Mouse (Mus musculus) embryo, embryonic 10.5 days (tissue): ENCODE results near the gene Nodal.

Experiments used
- DNase-seq: peaks from one replicate; pipeline ENCODE4 v3.0.0-alpha.2; 2015; ENCODE audit warnings: low spot score

The Nodal gene

DNA sequence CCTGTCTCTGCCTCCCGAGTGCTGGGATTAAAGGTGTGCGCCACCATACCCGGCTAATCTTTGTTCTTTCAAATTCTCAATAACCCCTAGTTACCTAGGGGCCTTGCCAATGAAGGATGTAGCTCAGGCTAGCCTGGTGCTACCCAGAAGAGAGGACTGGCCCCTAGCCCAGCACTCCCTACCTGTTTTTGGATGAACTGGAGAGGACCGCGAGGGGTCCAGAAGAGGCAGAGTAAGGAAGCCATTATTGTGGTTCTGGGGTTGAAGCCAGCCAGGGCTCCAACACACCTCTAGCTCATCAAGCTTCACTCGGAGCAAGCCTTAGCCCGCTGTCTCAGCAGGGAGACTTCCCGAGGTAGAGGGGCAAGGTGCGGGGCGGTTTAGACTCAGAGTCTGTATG is at the start of gene Nodal:
TSS of gene Nodal (plus strand) at position 301 of the 400 bp plus-strand sequence.
- no peak for DNase-seq

GRCm38 (mm10) chr10:61369755-61370154 is 48.0 kb upstream of the Nodal start:
- no peak for DNase-seq

GRCm38 (mm10) chr10:61370273-61370979 is 47.3 kb upstream of the Nodal start:
- DNase-seq: peak; percentile 59

DNA sequence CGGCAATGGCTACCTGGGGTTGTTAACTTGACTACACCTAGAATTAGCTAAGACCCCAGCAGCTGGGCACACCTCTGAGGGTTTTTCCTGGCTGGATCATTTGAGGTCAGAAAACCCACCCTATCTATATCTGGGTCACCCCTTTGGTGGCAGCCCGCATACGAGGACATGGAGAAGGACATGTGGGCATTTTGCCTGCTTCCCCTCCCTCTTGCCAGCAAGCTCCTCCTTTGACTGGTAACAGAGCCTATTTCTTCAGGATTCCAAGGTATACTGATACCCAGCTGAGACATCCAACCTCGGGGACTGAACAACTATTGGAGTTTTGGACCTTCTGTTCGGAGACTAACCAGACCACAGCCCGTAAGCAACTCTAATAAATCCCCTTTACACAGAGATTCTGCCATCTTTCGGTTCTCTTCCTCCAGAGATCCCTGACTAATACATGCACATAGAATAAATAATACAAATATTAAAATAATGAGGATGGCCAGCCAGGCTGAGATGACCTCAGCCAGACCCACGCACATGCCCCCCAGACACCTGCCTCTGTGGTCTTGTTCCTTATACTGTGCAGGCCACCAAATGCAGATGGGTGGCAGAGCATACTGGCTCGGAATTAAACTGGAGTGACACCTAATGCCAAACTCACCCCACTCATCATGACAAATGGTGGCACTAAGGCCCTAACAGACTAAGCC is 45.7 kb upstream of the Nodal start:
- DNase-seq: no peak

GRCm38 (mm10) chr10:61372585-61372923 is 45.2 kb upstream of the Nodal start:
- DNase-seq: no peak

GRCm38 (mm10) chr10:61374076-61374475 is 43.7 kb upstream of the Nodal start:
- DNase-seq: peak; percentile 53

GRCm38 (mm10) chr10:61374771-61375481 is 42.8 kb upstream of the Nodal start:
- no peak for DNase-seq

DNA sequence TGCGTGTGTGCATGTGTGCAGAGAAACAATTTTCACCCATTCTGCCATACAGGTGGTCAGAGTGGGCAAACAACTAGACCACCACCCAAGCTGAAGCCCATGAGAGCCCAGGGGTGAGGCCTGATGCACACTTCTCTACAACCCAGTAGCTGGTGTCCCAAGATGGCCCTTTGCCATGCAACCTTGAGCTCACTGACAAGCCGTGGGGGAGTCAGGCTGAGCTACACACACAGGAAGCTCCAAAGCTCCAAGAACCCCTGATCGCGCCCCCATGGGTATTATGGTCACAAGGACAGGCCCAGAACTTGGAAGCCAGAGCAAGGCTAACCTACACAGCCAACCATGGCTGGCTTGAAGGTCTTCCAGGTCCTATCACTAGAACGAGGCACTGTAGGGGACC is 39.7 kb upstream of the Nodal start:
- no peak for DNase-seq

DNA sequence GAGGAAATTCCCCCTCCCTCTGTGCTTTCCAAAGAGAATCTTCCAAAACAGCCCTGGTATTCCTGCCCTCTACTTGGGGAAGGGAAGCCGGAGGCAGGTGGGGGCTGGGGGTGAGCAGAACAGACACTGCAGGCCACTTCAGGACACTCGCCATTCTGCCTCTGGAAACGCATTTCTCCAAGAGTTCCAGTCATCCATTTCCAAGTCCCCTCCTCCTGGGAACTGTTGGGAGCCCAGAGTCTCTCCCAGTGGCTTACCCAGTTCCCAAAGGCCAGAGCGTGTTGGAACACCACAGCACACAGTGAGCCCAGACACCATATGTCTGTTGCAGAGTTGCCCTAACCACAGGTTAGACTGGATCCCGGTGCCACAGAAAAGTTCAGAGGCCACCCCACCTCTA is 39.1 kb upstream of the Nodal start:
- no peak for DNase-seq

GRCm38 (mm10) chr10:61379340-61380040 is 38.3 kb upstream of the Nodal start:
- no peak for DNase-seq

GRCm38 (mm10) chr10:61380186-61380585 is 37.6 kb upstream of the Nodal start:
- DNase-seq: no peak

GRCm38 (mm10) chr10:61381823-61382222 is 35.9 kb upstream of the Nodal start:
- DNase-seq: no peak

DNA sequence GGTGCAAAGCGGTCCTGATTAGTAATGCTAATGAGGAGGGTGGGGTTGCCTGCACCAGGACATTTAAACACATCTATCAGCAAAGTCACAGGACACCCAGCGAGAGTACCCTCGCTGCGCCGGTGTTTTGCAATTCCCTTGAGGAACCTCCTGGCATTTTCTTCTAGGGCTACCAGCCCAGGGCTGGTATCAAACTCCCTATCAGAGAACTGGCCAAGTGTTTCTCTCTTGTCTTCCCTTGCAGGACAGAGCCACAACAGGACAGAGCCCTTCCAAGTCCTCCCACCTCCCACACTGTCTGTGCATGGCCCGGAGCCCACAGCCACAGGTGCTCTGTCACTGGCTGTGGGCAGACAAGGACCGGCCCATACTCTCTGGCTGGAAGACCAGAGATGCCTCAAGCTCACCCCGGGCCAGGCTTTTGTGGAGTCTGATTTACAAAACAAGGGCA is 35.5 kb upstream of the Nodal start:
- peak; percentile 50 for DNase-seq

- DNase-seq: peak; percentile 91
Measured at GRCm38 (mm10) chr10:61383021-61383714, 34.6 kb upstream of the Nodal start, which contains the start of gene Pald1. Gene Pald1 (minus strand): TSS chr10:61383530.

DNA sequence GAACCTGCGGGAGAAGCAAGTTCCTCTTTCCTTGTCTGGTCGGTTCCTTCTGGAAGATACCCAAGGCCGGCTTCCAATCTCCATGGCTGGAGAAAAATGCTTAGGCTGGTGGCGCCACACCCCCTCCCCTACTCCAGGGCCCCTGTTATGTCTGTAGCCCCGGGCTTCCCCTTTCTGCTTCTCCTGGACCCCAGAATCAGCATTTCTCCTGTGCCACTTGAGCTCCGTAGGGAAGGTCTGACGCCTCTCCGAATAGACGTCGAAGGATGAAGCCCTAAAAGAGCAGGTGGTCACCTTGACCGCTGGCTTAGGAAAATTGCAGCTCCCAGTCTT is 34.1 kb upstream of the Nodal start:
- DNase-seq: no peak

DNA sequence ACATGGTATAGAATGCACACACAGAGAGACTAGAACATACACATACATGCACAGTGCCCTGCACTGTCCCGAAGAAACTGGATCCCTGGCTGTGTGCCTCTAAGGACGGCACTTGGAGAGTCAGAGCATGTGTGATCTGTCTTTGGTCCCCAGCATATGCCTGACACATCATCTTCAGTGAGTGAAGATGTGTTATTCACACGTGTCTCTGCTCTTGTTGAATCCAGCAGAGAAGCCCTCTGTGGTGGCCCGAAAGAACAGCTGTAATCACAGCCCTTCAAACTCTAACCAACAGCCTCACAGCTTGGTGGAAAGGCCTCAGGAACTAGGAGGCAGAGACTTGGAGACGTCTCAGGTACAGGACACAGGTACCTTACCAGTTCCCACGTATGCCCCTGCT is 32.6 kb upstream of the Nodal start:
- DNase-seq: no peak

- no peak for DNase-seq
Measured at GRCm38 (mm10) chr10:61386284-61386683, 31.5 kb upstream of the Nodal start.

- DNase-seq: no peak
Measured at GRCm38 (mm10) chr10:61389020-61389419, 28.8 kb upstream of the Nodal start.

DNA sequence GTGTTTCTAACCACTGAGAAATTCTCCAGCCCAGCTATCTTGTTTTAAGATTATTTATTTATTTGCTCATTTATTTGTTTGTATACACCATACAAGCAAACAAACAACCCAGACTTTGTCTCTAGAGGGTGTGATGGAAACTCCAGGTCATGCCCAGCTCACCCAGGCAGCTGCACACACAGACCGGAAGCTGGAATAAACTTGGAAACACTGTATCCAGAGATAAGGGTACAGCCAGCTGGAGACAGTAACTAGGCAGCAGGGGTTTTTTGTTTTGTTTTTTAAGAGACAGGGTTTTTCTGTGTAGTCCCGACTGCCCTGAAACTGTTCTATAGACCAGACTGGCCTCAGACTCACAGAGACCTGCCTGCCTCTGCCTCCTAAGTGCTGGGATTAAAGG is 27.6 kb upstream of the Nodal start:
- no peak for DNase-seq

DNA sequence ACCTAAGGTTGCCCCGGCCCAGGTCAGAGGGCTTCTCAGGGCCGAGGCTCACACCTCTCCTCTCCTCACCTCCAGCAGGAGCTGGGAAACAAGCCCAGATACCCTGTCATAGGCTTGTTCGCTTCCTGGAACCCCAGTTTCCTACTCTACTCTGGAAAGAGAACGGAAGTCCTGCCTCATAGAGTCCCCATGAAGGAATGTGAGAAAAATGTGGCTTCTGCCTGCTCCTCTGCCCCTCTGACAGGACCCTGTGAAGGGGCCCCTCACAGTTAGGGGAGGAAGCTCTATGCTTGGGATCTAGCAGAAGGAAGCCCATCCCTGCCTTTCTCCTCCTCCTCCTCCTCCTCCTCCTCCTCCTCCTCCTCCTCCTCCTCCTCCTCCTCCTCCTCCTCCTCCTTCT is 25.2 kb upstream of the Nodal start:
- DNase-seq: no peak

GRCm38 (mm10) chr10:61394476-61395136 is 23.2 kb upstream of the Nodal start:
- DNase-seq: no peak
